Mouse (Mus musculus): ENCODE data around the gene Gpha2. TPM values are rescaled to one million over a fixed set of nuclear protein-coding genes. Genes with fewer than 3 reads are reported as not detected.

Gpha2 gene
- not detected in 2 replicates for polyA plus RNA-seq (2012; ENCODE audit: insufficient read depth, insufficient read length, low replicate concordance, missing spikeins)

- TF ChIP-seq POLR2A (IDR thresholded peaks at IDR 0.05; ENCODE audit: insufficient read depth, low read depth, low read length) = no peak
- TF ChIP-seq CTCF (IDR thresholded peaks at IDR 0.05; ENCODE audit: insufficient read depth, low read depth, low read length) = no peak
- H3K27ac ChIP-seq (ENCODE audit: insufficient read depth, low read depth, low read length) = no peak within 1 kb of the TSS
- no peak within 1 kb of the TSS for H3K4me3 ChIP-seq (ENCODE audit: insufficient read depth, low read depth, low read length)
- no peaks in the 10 kb centered on the region for H3K4me1 ChIP-seq (ENCODE audit: control insufficient read depth, insufficient read depth, low read length)
- WGBS = 69% methylated on average over 2 of the region's 2 CpGs
Observed at GRCm38 (mm10) chr19:6226135-6226534, at the start of gene Gpha2. Gpha2 (plus strand) TSS chr19:6226380.

DNA sequence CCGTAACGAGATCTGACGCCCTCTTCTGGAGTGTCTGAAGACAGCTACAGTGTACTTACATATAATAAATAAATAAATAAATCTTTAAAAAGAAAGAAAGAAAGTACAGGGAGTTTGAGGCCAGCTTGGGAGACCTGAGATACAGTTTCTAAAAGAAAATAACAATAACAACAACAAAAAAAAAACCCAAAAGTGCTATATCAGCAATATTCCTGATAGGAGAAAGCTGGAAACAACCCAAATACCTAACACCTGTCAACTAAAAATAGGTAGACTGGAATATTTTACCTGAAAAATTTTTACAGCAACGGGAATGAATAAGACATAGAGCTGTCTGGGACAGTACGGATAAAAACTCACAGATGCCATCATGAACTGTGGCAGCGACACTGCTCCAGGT lies 47.4 kb upstream of the Gpha2 start:
- TF ChIP-seq POLR2A (IDR thresholded peaks at IDR 0.05; ENCODE audit: insufficient read depth, low read depth, low read length) (no peak), CTCF (IDR thresholded peaks at IDR 0.05; ENCODE audit: insufficient read depth, low read depth, low read length) (no peak)
- no peak overlapping the region for H3K27ac ChIP-seq (ENCODE audit: insufficient read depth, low read depth, low read length)
- H3K4me3 ChIP-seq (ENCODE audit: insufficient read depth, low read depth, low read length) = no peak overlapping the region
- no peaks in the 10 kb centered on the region for H3K4me1 ChIP-seq (ENCODE audit: control insufficient read depth, insufficient read depth, low read length)
- 87% methylated on average over 6 of the region's 6 CpGs for WGBS

DNA sequence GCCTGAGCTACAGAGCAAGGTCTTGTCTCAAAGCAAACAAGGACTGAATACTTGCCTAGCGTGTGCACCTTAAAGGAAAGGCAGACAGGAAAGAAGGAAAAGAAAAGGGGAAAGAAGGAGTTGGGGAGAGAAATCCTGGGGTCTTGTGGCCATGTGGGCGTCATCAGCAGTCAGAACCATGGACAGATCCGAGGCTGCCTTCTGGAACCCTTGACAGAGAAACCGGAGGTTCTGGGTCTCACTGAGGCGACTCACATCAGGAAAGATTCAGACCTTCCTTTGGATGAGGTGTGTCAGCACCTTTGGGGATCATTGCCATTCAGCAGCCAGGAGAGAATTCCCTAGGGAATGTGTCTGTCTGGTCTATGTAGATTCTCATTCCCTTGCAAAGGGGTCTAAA lies 44.6 kb upstream of the Gpha2 start:
- no peak overlapping the region for H3K4me3 ChIP-seq (ENCODE audit: insufficient read depth, low read depth, low read length)
- TF ChIP-seq POLR2A (IDR thresholded peaks at IDR 0.05; ENCODE audit: insufficient read depth, low read depth, low read length) (no peak), CTCF (IDR thresholded peaks at IDR 0.05; ENCODE audit: insufficient read depth, low read depth, low read length) (no peak)
- no peak overlapping the region for H3K27ac ChIP-seq (ENCODE audit: insufficient read depth, low read depth, low read length)
- no peaks in the 10 kb centered on the region for H3K4me1 ChIP-seq (ENCODE audit: control insufficient read depth, insufficient read depth, low read length)
- WGBS = 37% methylated on average over 5 of the region's 5 CpGs

- 35% methylated on average over 3 of the region's 3 CpGs for WGBS
- no peak overlapping the region for H3K27ac ChIP-seq (ENCODE audit: insufficient read depth, low read depth, low read length)
- H3K4me3 ChIP-seq (ENCODE audit: insufficient read depth, low read depth, low read length) = no peak overlapping the region
- H3K4me1 ChIP-seq (ENCODE audit: control insufficient read depth, insufficient read depth, low read length) = no peaks in the 10 kb centered on the region
- no peak for TF ChIP-seq POLR2A (IDR thresholded peaks at IDR 0.05; ENCODE audit: insufficient read depth, low read depth, low read length)
- no peak for TF ChIP-seq CTCF (IDR thresholded peaks at IDR 0.05; ENCODE audit: insufficient read depth, low read depth, low read length)
Observed at GRCm38 (mm10) chr19:6182534-6182933, 43.6 kb upstream of the Gpha2 start.

DNA sequence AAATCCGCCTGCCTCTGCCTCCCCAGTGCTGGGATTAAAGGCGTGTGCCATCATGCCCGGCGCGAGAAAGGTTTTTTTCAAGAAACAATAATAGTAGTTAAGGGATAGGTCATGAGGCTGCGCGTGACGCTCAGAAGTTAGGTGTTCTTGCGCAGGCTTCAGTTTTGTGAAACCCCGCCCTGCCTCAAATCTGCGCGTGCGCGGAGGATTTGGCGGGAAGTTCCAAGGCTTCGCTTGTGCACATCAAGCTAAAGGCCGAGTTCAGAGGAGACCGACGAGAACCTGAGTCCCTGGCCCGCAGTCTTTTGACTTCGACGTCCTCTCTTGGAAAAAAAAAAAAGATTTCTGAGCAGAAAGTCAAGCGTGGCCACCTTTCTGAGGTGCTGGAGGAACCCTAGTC lies 42.0 kb upstream of the Gpha2 start, which contains the start of gene Majin:
Majin (plus strand) TSS at position 258 of the 400 bp plus-strand sequence.
- no peaks in the 10 kb centered on the region for H3K4me1 ChIP-seq (ENCODE audit: control insufficient read depth, insufficient read depth, low read length)
- H3K27ac ChIP-seq (ENCODE audit: insufficient read depth, low read depth, low read length) = no peak within 1 kb of the TSS
- H3K4me3 ChIP-seq (ENCODE audit: insufficient read depth, low read depth, low read length) = no peak within 1 kb of the TSS
- WGBS = 89% methylated on average over 23 of the region's 23 CpGs
- no peak for TF ChIP-seq POLR2A (IDR thresholded peaks at IDR 0.05; ENCODE audit: insufficient read depth, low read depth, low read length)
- TF ChIP-seq CTCF (IDR thresholded peaks at IDR 0.05; ENCODE audit: insufficient read depth, low read depth, low read length) = no peak

GRCm38 (mm10) chr19:6204265-6204664 lies 21.9 kb upstream of the Gpha2 start:
- no peak overlapping the region for H3K27ac ChIP-seq (ENCODE audit: insufficient read depth, low read depth, low read length)
- H3K4me1 ChIP-seq (ENCODE audit: control insufficient read depth, insufficient read depth, low read length) = no peaks in the 10 kb centered on the region
- WGBS = 77% methylated on average over 2 of the region's 2 CpGs
- TF ChIP-seq CTCF (IDR thresholded peaks at IDR 0.05; ENCODE audit: insufficient read depth, low read depth, low read length) (no peak), POLR2A (IDR thresholded peaks at IDR 0.05; ENCODE audit: insufficient read depth, low read depth, low read length) (no peak)
- H3K4me3 ChIP-seq (ENCODE audit: insufficient read depth, low read depth, low read length) = no peak overlapping the region

- H3K4me3 ChIP-seq (ENCODE audit: insufficient read depth, low read depth, low read length) = no peak overlapping the region
- no peak for TF ChIP-seq POLR2A (IDR thresholded peaks at IDR 0.05; ENCODE audit: insufficient read depth, low read depth, low read length)
- TF ChIP-seq CTCF (IDR thresholded peaks at IDR 0.05; ENCODE audit: insufficient read depth, low read depth, low read length) = no peak
- 42% methylated on average over 5 of the region's 5 CpGs for WGBS
- no peak overlapping the region for H3K27ac ChIP-seq (ENCODE audit: insufficient read depth, low read depth, low read length)
- no peaks in the 10 kb centered on the region for H3K4me1 ChIP-seq (ENCODE audit: control insufficient read depth, insufficient read depth, low read length)
Observed at GRCm38 (mm10) chr19:6206716-6207115, 19.5 kb upstream of the Gpha2 start.

DNA sequence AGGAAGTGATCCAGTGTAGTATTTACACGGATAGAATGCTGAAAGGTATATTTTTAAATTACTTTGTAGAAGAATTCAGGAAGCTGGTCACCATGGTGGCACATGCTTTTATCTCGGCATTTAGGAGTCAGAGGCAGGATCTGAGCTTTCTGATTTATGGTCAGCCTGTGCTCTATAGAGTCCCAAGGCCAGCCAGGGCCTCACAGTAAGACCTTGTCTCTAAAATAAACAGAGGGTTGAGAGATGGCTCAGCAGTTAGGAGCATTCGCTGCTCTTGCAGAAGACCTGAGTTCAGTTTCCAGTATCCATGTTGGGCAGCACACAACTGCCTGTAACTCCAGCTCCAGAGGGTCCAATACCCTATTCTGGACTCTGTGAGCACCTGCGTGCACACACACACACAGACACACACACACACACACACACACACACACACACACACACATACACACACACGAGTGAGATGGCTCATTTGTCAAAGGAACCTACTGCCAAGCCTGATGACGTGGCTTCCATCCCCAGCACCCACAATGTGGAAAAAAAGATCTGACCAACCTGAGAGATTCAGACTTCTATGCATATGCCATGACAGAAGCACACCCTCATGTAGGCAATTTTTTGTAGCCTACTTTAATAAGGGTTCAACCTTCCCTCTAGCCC lies 10.0 kb upstream of the Gpha2 start:
- no peak for TF ChIP-seq POLR2A (IDR thresholded peaks at IDR 0.05; ENCODE audit: insufficient read depth, low read depth, low read length)
- no peak for TF ChIP-seq CTCF (IDR thresholded peaks at IDR 0.05; ENCODE audit: insufficient read depth, low read depth, low read length)
- Histone ChIP-seq H3K27ac (ENCODE audit: insufficient read depth, low read depth, low read length) (no peak overlapping the region), H3K4me1 (ENCODE audit: control insufficient read depth, insufficient read depth, low read length) (no peaks in the 10 kb centered on the region), H3K4me3 (ENCODE audit: insufficient read depth, low read depth, low read length) (no peak overlapping the region)
- 83% methylated on average over 6 of the region's 6 CpGs for WGBS

DNA sequence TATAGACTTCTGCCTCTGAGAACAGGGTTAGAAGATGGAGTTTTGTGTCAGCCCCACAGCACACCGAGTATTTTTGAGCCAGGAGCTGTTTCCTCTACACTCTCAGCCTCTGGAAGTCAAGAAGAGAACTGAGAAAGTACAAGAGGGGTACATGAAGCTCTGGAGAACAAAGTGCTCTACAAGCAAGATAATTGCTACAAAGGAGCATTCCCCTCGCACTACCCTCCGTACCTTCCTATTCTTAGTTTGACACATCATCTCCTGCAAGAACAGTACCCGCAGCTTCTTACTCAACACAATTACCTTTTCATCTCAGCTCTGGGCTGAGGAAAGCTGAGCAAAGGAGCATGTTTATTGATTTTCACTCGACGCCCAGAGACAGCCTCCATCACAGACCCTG lies 7.6 kb upstream of the Gpha2 start:
- TF ChIP-seq CTCF (IDR thresholded peaks at IDR 0.05; ENCODE audit: insufficient read depth, low read depth, low read length) = no peak
- TF ChIP-seq POLR2A (IDR thresholded peaks at IDR 0.05; ENCODE audit: insufficient read depth, low read depth, low read length) = no peak
- H3K27ac ChIP-seq (ENCODE audit: insufficient read depth, low read depth, low read length) = no peak overlapping the region
- WGBS = 38% methylated on average over 6 of the region's 6 CpGs
- no peak overlapping the region for H3K4me3 ChIP-seq (ENCODE audit: insufficient read depth, low read depth, low read length)
- H3K4me1 ChIP-seq (ENCODE audit: control insufficient read depth, insufficient read depth, low read length) = no peaks in the 10 kb centered on the region

All from olfactory bulb, adult 2 months (tissue).